Mouse (Mus musculus): ENCODE measurements at regions not wholly inside any gene's neighbourhood (a gene's known extent, or its start where the extent isn't known, plus 50 kb on each side); places are given as distances from the start of the nearest gene placed in this dataset.

- no peak overlapping the region for H3K27ac ChIP-seq (replicated peaks)
- no peaks in the 10 kb centered on the region for H3K27me3 ChIP-seq
- no peaks in the 10 kb centered on the region for H3K9me3 ChIP-seq
- 21% methylated on average over 5 of the region's 5 CpGs for WGBS
- no peak for ATAC-seq (ENCODE audit: low FRiP score, low read depth)
- no peaks in the 10 kb centered on the region for H3K4me1 ChIP-seq (replicated peaks)
- H3K4me3 ChIP-seq: no peak overlapping the region
- no peak overlapping the region for H3K4me2 ChIP-seq
- H3K9ac ChIP-seq: no peak overlapping the region
- no peaks in the 10 kb centered on the region for H3K36me3 ChIP-seq
Observed at GRCm38 (mm10) chr10:38875667-38876245, 54.2 kb upstream of the Rfpl4b start.

- no peak overlapping the region for H3K4me3 ChIP-seq
- no peak for ATAC-seq (ENCODE audit: low FRiP score, low read depth)
- H3K27me3 ChIP-seq: no peaks in the 10 kb centered on the region
- H3K9me3 ChIP-seq: no peaks in the 10 kb centered on the region
- H3K36me3 ChIP-seq: no peaks in the 10 kb centered on the region
- 96% methylated on average over 7 of the region's 7 CpGs for WGBS
- no peak overlapping the region for H3K4me2 ChIP-seq
- no peak overlapping the region for H3K27ac ChIP-seq (replicated peaks)
- H3K9ac ChIP-seq: no peak overlapping the region
- no peaks in the 10 kb centered on the region for H3K4me1 ChIP-seq (replicated peaks)
Observed at GRCm38 (mm10) chr10:38879271-38879670, 57.7 kb upstream of the Rfpl4b start.

- Histone ChIP-seq H3K4me1 (replicated peaks) (no peaks in the 10 kb centered on the region), H3K9me3 (no peaks in the 10 kb centered on the region), H3K4me3 (no peak overlapping the region), H3K36me3 (no peaks in the 10 kb centered on the region), H3K27ac (replicated peaks) (no peak overlapping the region), H3K27me3 (no peaks in the 10 kb centered on the region), H3K9ac (no peak overlapping the region), H3K4me2 (no peak overlapping the region)
- no peak for ATAC-seq (ENCODE audit: low FRiP score, low read depth)
- 88% methylated on average over 7 of the region's 7 CpGs for whole genome bisulfite sequencing
Observed at GRCm38 (mm10) chr10:38880642-38881187, 59.1 kb upstream of the Rfpl4b start.

GRCm38 (mm10) chr10:38882154-38882553 lies 60.6 kb upstream of the Rfpl4b start:
- Histone ChIP-seq H3K4me1 (replicated peaks) (no peaks in the 10 kb centered on the region), H3K4me3 (no peak overlapping the region), H3K9me3 (no peaks in the 10 kb centered on the region), H3K27ac (replicated peaks) (no peak overlapping the region), H3K36me3 (no peaks in the 10 kb centered on the region), H3K4me2 (no peak overlapping the region), H3K27me3 (no peaks in the 10 kb centered on the region), H3K9ac (no peak overlapping the region)
- 91% methylated on average over 6 of the region's 6 CpGs for WGBS
- no peak for ATAC-seq (ENCODE audit: low FRiP score, low read depth)

- no peak overlapping the region for H3K4me3 ChIP-seq
- H3K9ac ChIP-seq: no peak overlapping the region
- H3K27ac ChIP-seq (replicated peaks): no peak overlapping the region
- 84% methylated on average over 2 of the region's 2 CpGs for WGBS
- H3K4me2 ChIP-seq: no peak overlapping the region
- no peaks in the 10 kb centered on the region for H3K9me3 ChIP-seq
- no peak for ATAC-seq (ENCODE audit: low FRiP score, low read depth)
- no peaks in the 10 kb centered on the region for H3K27me3 ChIP-seq
- H3K4me1 ChIP-seq (replicated peaks): no peaks in the 10 kb centered on the region
- no peaks in the 10 kb centered on the region for H3K36me3 ChIP-seq
Observed at GRCm38 (mm10) chr10:38883816-38884599, 62.4 kb upstream of the Rfpl4b start.

GRCm38 (mm10) chr10:38884641-38885040 lies 63.1 kb upstream of the Rfpl4b start:
- no peak overlapping the region for H3K27ac ChIP-seq (replicated peaks)
- H3K4me2 ChIP-seq: no peak overlapping the region
- no peak for ATAC-seq (ENCODE audit: low FRiP score, low read depth)
- H3K36me3 ChIP-seq: no peaks in the 10 kb centered on the region
- H3K4me1 ChIP-seq (replicated peaks): no peaks in the 10 kb centered on the region
- no peaks in the 10 kb centered on the region for H3K9me3 ChIP-seq
- H3K4me3 ChIP-seq: no peak overlapping the region
- no peaks in the 10 kb centered on the region for H3K27me3 ChIP-seq
- 69% methylated on average over 4 of the region's 4 CpGs for WGBS
- H3K9ac ChIP-seq: no peak overlapping the region

- no peak overlapping the region for H3K4me3 ChIP-seq
- H3K27ac ChIP-seq (replicated peaks): no peak overlapping the region
- no peaks in the 10 kb centered on the region for H3K36me3 ChIP-seq
- no peak for ATAC-seq (ENCODE audit: low FRiP score, low read depth)
- H3K4me1 ChIP-seq (replicated peaks): no peaks in the 10 kb centered on the region
- no peaks in the 10 kb centered on the region for H3K27me3 ChIP-seq
- H3K9ac ChIP-seq: no peak overlapping the region
- no peak overlapping the region for H3K4me2 ChIP-seq
- H3K9me3 ChIP-seq: no peaks in the 10 kb centered on the region
- 81% methylated on average over 2 of the region's 2 CpGs for WGBS
Observed at GRCm38 (mm10) chr10:38886441-38886840, 64.9 kb upstream of the Rfpl4b start.

GRCm38 (mm10) chr10:38887896-38888295 lies 66.3 kb upstream of the Rfpl4b start:
- WGBS: 91% methylated on average over 9 of the region's 9 CpGs
- no peaks in the 10 kb centered on the region for H3K4me1 ChIP-seq (replicated peaks)
- no peak overlapping the region for H3K9ac ChIP-seq
- H3K27ac ChIP-seq (replicated peaks): no peak overlapping the region
- H3K9me3 ChIP-seq: no peaks in the 10 kb centered on the region
- H3K4me2 ChIP-seq: no peak overlapping the region
- no peaks in the 10 kb centered on the region for H3K27me3 ChIP-seq
- H3K4me3 ChIP-seq: no peak overlapping the region
- H3K36me3 ChIP-seq: no peaks in the 10 kb centered on the region
- no peak for ATAC-seq (ENCODE audit: low FRiP score, low read depth)

- H3K27me3 ChIP-seq: no peaks in the 10 kb centered on the region
- no peak overlapping the region for H3K4me2 ChIP-seq
- ATAC-seq (ENCODE audit: low FRiP score, low read depth): no peak
- H3K9me3 ChIP-seq: no peaks in the 10 kb centered on the region
- H3K36me3 ChIP-seq: no peaks in the 10 kb centered on the region
- no peak overlapping the region for H3K27ac ChIP-seq (replicated peaks)
- no peaks in the 10 kb centered on the region for H3K4me1 ChIP-seq (replicated peaks)
- WGBS: 53% methylated on average over 1 of the region's 1 CpGs
- H3K9ac ChIP-seq: no peak overlapping the region
- H3K4me3 ChIP-seq: no peak overlapping the region
Observed at GRCm38 (mm10) chr10:38894706-38895105, 70.6 kb upstream of the Lama4 start.

- no peak for ATAC-seq (ENCODE audit: low FRiP score, low read depth)
- Histone ChIP-seq H3K4me1 (replicated peaks) (no peaks in the 10 kb centered on the region), H3K4me3 (no peak overlapping the region), H3K27ac (replicated peaks) (no peak overlapping the region), H3K36me3 (no peaks in the 10 kb centered on the region), H3K9ac (no peak overlapping the region), H3K27me3 (no peaks in the 10 kb centered on the region), H3K4me2 (no peak overlapping the region), H3K9me3 (no peaks in the 10 kb centered on the region)
- 91% methylated on average over 3 of the region's 3 CpGs for WGBS
Observed at GRCm38 (mm10) chr10:38895656-38896055, 69.7 kb upstream of the Lama4 start.

GRCm38 (mm10) chr10:38897573-38897972 lies 67.7 kb upstream of the Lama4 start:
- Histone ChIP-seq H3K4me2 (no peak overlapping the region), H3K27me3 (no peaks in the 10 kb centered on the region), H3K4me3 (no peak overlapping the region), H3K9me3 (no peaks in the 10 kb centered on the region), H3K36me3 (no peaks in the 10 kb centered on the region), H3K4me1 (replicated peaks) (no peaks in the 10 kb centered on the region), H3K27ac (replicated peaks) (no peak overlapping the region), H3K9ac (no peak overlapping the region)
- ATAC-seq (ENCODE audit: low FRiP score, low read depth): no peak
- 73% methylated on average over 5 of the region's 5 CpGs for WGBS

GRCm38 (mm10) chr10:38906121-38906520 lies 59.2 kb upstream of the Lama4 start:
- H3K27ac ChIP-seq (replicated peaks): no peak overlapping the region
- no peaks in the 10 kb centered on the region; the same call in 1 of the 2 replicates for H3K4me1 ChIP-seq (replicated peaks)
- WGBS: 13% methylated on average over 3 of the region's 3 CpGs

More at GRCm38 (mm10) chr10:38906121-38906520, 59.2 kb upstream of the Lama4 start:
- H3K4me2 ChIP-seq: no peak overlapping the region
- H3K36me3 ChIP-seq: no peaks in the 10 kb centered on the region
- H3K27me3 ChIP-seq: no peaks in the 10 kb centered on the region
- no peak overlapping the region for H3K4me3 ChIP-seq
- ATAC-seq (ENCODE audit: low FRiP score, low read depth): no peak
- no peak overlapping the region for H3K9ac ChIP-seq
- no peaks in the 10 kb centered on the region for H3K9me3 ChIP-seq
